Mouse (Mus musculus) lung, postnatal 0 days (tissue): ENCODE data around the gene Prtg.

ENCODE experiments used
- CTCF ChIP-seq: IDR thresholded peaks from 2 replicates; pipeline ENCODE4 v1.5.1; 2016; ENCODE audit warnings: antibody characterized with exemption, mild to moderate bottlenecking
- EP300 ChIP-seq: IDR thresholded peaks from 2 replicates; pipeline ENCODE4 v1.6.1; 2016; ENCODE audit warnings: antibody characterized with exemption, mild to moderate bottlenecking, control low read depth

GRCm38 (mm10) chr9:72902611-72903010 lies 95.9 kb downstream of the Prtg start:
- TF ChIP-seq CTCF (no peak), EP300 (no peak)
